Mouse (Mus musculus): ENCODE results near the gene Snd1.

DNA sequence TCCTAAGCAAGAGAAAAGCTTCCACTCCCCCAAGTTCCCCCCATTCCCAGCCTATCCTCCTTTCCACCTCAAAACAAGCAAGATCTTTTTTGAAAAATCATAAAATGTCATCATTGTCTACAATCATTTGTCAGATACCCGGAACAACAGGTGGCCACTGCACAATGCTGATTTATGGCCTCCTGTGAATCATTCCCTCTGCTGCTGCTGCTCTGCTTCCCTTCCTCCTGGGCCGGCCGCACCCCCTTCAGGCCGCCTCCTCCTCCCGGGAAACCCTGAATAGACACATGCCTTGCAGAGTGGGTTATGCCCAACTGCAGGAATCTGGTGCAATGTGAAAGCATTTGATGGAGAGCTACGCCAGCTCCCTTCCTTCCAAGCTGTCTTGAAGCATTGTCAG, 353.7 kb downstream of the Snd1 start:
- TF ChIP-seq CTCF (conservative IDR thresholded peaks at IDR 0.05; ENCODE audit: low read length) (no peak), POU5F1 (IDR thresholded peaks at IDR 0.05; ENCODE audit: borderline replicate concordance, low read length) (no peak), NANOG (IDR thresholded peaks at IDR 0.05; ENCODE audit: borderline replicate concordance, low read length) (no peak)

Data from E14TG2a.4 (cell line).